In genomic region chr8:81497646-81498045, GRCm38 (mm10) we compare ENCODE assay signal across 19 mouse cellular contexts.
DNase-seq lines count a peak whose midpoint lies in the region; TF ChIP-seq lines count a peak whose summit lies in the region.
"Had no signal": no experiment of that assay in that cellular context is flagged by ENCODE, and none has a peak within 500 bp of the region (broad histone marks: within the 10 kb centered on the region; RNA-seq: fewer than 3 reads in every experiment).

No protein-coding gene starts in this region.

- TF ChIP-seq RAD21 in MEL (IDR thresholded peaks at IDR 0.05; ENCODE audit: low read depth, low read length), result peak; percentile 29

- H3K79me2 ChIP-seq in MEL (ENCODE audit: control insufficient read depth, insufficient read depth, low read length, poor library complexity), result no peaks in the 10 kb centered on the region

- H3K4me3 ChIP-seq in MEL (ENCODE audit: control insufficient read depth in 1 of 2, insufficient read depth in 1 of 2, low read depth in 2 of 2, low read length in 2 of 2), result no peak overlapping the region
- H3K4me3 ChIP-seq: forebrain, embryonic 10.5 days; gastrocnemius, adult 2 months; hindbrain, embryonic 15.5 days; kidney, embryonic 15.5 days; limb, embryonic 15.5 days; midbrain, embryonic 15.5 days; stomach, embryonic 15.5 days had no signal

- no peaks in the 10 kb centered on the region for H3K9me3 ChIP-seq in MEL (replicated peaks; ENCODE audit: insufficient read depth, low read length)
- H3K9me3 ChIP-seq: forebrain, embryonic 10.5 days; G1E; hindbrain, embryonic 15.5 days; kidney, embryonic 15.5 days; limb, embryonic 15.5 days; midbrain, embryonic 15.5 days; stomach, embryonic 15.5 days had no signal

- TF ChIP-seq EP300 in MEL (IDR thresholded peaks at IDR 0.05; ENCODE audit: low read depth in 1 of 2, low read length in 2 of 2), result peak; percentile 75 to 77

- H3K27me3 ChIP-seq in MEL (ENCODE audit: control insufficient read depth in 1 of 2, insufficient read depth in 2 of 2, low read length in 2 of 2), result no peaks in the 10 kb centered on the region
- H3K27me3 ChIP-seq: hindbrain, embryonic 15.5 days; kidney, embryonic 15.5 days; limb, embryonic 15.5 days; midbrain, embryonic 15.5 days; stomach, embryonic 15.5 days had no signal

- peaks cover 0 to 15% of the 10 kb centered on the region in 2 experiments; a peak in 2 of 4 replicates for H3K36me3 ChIP-seq in MEL (ENCODE audit: control insufficient read depth in 1 of 2, insufficient read depth in 2 of 2, low read length in 2 of 2)
- H3K36me3 ChIP-seq: forebrain, embryonic 10.5 days; G1E; hindbrain, embryonic 15.5 days; kidney, embryonic 15.5 days; limb, embryonic 15.5 days; midbrain, embryonic 15.5 days; stomach, embryonic 15.5 days had no signal

- H3K4me1 ChIP-seq in MEL (ENCODE audit: control insufficient read depth in 1 of 2, insufficient read depth in 2 of 2, low read length in 2 of 2), result peaks cover 4 to 20% of the 10 kb centered on the region in 2 experiments; a peak in 3 of 4 replicates
- H3K4me1 ChIP-seq: forebrain, embryonic 10.5 days; hindbrain, embryonic 15.5 days; kidney, embryonic 15.5 days; limb, embryonic 15.5 days; midbrain, embryonic 15.5 days; stomach, embryonic 15.5 days had no signal

- TF ChIP-seq CTCF in MEL (IDR thresholded peaks at IDR 0.05 in 2 of 3, conservative IDR thresholded peaks at IDR 0.05 in 1 of 3; ENCODE audit: control insufficient read depth in 1 of 3, insufficient read depth in 1 of 3, low read depth in 2 of 3, low read length in 3 of 3, poor library complexity in 1 of 3, severe bottlenecking in 1 of 3), result peak in 1 of 3 experiments; percentile 25; a peak in 1 of 6 replicates

- DNase-seq in lung, postnatal 25 days (ENCODE audit: low spot score), result peak; percentile 3
- no peak for DNase-seq in lung, postnatal 10 days
- DNase-seq in MEL (ENCODE audit: low read depth, low spot score), result peak; percentile 69
- DNase-seq in layer of hippocampus, postnatal 36 days, result peak; percentile 5 to 24
- DNase-seq in telencephalon, adult 2 months (ENCODE audit: low read depth, low spot score), result peak; percentile 17
- no peak for DNase-seq in spleen, adult 18-20 months
- no peak for DNase-seq in retina, embryonic 14.5 days (ENCODE audit: low spot score)
- DNase-seq: cerebellum, adult 18-20 months; gastrocnemius, adult 2 months; heart, postnatal 36 days; liver, postnatal 0 days; lung, postnatal 14 days had no signal

- TF ChIP-seq POLR2A in MEL (IDR thresholded peaks at IDR 0.05; ENCODE audit: control insufficient read depth in 1 of 2, insufficient read depth in 1 of 2, low read depth in 1 of 2, low read length in 2 of 2, poor library complexity in 1 of 2), result no peak

- no peak overlapping the region for H3K9ac ChIP-seq in MEL (ENCODE audit: control insufficient read depth, low read depth, low read length, poor library complexity, severe bottlenecking)
- H3K9ac ChIP-seq: hindbrain, embryonic 15.5 days; kidney, embryonic 15.5 days; limb, embryonic 15.5 days; liver, postnatal 0 days; midbrain, embryonic 15.5 days; stomach, embryonic 15.5 days had no signal

- peak overlapping the region; percentile 50 for H3K27ac ChIP-seq in MEL (ENCODE audit: control insufficient read depth, low read depth, low read length)
- H3K27ac ChIP-seq: forebrain, embryonic 10.5 days; gastrocnemius, adult 2 months; hindbrain, embryonic 15.5 days; kidney, embryonic 15.5 days; limb, embryonic 15.5 days; midbrain, embryonic 15.5 days; stomach, embryonic 15.5 days had no signal

TF ChIP-seq in MEL, 35 proteins besides CTCF, POLR2A, EP300 and RAD21:
- TF ChIP-seq SMC3 (IDR thresholded peaks at IDR 0.05; ENCODE audit: low read depth, low read length) (peak; percentile 8; the same call in 1 of the 2 replicates), TCF12 (IDR thresholded peaks at IDR 0.05; ENCODE audit: low read depth, low read length) (peak; percentile 64), USF2 (IDR thresholded peaks at IDR 0.05; ENCODE audit: borderline replicate concordance in 1 of 2, insufficient read depth in 1 of 2, low read depth in 1 of 2, low read length in 2 of 2) (no peak), MAX (IDR thresholded peaks at IDR 0.05; ENCODE audit: low read length) (no peak), MAFK (IDR thresholded peaks at IDR 0.05; ENCODE audit: borderline replicate concordance, low read depth, low read length) (no peak), RCOR1 (IDR thresholded peaks at IDR 0.05; ENCODE audit: low read depth, low read length) (peak; percentile 46; the same call in 1 of the 2 replicates), POLR2AphosphoS5 (IDR thresholded peaks at IDR 0.05; ENCODE audit: borderline replicate concordance, low read depth, low read length) (no peak), SIN3A (IDR thresholded peaks at IDR 0.05; ENCODE audit: low read length) (peak; percentile 0; the same call in 1 of the 2 replicates), TBP (IDR thresholded peaks at IDR 0.05; ENCODE audit: low read depth, low read length) (no peak), GATA1 (IDR thresholded peaks at IDR 0.05; ENCODE audit: low read depth, low read length) (peak; percentile 80), GABPA (IDR thresholded peaks at IDR 0.05; ENCODE audit: low read depth, low read length) (no peak)

Comparison
In these comparisons a context has a peak if more than half of its experiments do, and no peak if none do; other contexts are left out.
1. DNase-seq: peak in lung, postnatal 25 days (single experiment), MEL (single experiment), layer of hippocampus, postnatal 36 days (2 of 2) and telencephalon, adult 2 months (single experiment); none in lung, postnatal 10 days (single experiment), spleen, adult 18-20 months (0 of 2) and retina, embryonic 14.5 days (single experiment).